Mouse (Mus musculus) spleen, postnatal 36 days (tissue): ENCODE measurements around the gene Olfr165.
"Not testable (repeated sequence)": the region's sequence is repeated elsewhere in the genome, so short reads cannot be mapped to it uniquely, and the experiment has no call there.

ENCODE experiments used
- DNase-seq, 2 experiments: peaks; one replicate each; pipeline ENCODE4 v3.0.0; 2022; ENCODE audit warnings: low spot score in 2 of 2, mixed read lengths in 1 of 2

The Olfr165 gene

DNA sequence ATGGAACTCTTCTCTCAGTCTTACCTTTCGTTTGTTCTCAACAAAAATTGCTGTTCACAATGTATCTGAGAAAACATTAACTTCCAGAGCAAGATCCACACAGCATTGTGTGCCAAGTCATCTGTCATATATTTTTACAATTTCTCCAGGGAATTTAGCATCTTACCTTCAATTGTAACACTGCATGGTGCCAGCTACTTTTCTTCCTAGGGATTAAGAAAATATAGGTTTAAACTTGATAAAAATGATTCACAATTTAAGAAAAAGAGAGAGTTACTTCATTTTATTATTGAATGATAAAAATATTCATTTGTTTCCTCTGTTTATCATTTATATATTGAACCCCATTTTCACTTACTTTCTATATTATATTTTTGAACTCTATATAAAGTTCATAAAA, at the start of gene Olfr165:
Gene Olfr165, minus strand, starts transcription at position 101 of the 400 bp plus-strand sequence.
- no peak for DNase-seq

DNA sequence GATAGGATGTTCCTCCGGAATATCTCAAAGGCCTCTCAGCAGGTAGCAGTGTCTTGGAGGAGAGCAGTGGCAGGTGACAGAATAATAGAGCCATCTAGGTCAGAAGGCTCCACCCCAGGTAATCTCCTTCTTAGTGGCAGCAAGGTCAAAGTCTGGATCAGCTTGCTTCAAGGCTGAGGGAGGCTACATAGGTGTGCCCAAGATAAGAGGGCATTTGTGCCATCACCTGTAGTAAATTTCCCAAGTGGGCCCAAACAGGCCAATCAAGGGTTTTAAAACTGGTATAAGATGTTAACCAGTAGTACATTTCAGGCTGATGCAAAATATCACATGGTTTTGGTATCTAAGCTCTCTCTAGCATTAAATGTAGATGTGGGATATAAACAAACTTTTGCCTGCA, 41.4 kb upstream of the Olfr165 start:
- DNase-seq: no peak

DNA sequence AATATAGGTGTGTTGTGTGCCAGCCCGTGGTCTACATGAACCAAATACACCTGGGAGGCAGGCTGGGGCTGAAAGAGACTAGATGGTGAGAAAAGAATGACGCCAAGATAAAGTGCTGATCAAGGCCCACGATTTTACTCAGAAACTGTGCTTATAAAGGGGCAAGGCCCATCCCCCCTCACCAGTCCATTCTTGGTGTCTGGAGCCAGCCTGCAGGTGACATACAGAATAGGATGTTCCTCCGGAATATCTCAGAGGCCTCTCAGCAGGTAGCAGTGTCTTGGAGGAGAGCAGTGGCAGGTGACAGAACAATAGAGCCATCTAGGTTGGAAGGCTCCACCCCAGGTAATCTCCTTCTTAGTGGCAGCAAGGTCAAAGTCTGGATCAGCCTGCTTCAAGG, 35.8 kb upstream of the Olfr165 start:
- not testable (repeated sequence) for DNase-seq

DNA sequence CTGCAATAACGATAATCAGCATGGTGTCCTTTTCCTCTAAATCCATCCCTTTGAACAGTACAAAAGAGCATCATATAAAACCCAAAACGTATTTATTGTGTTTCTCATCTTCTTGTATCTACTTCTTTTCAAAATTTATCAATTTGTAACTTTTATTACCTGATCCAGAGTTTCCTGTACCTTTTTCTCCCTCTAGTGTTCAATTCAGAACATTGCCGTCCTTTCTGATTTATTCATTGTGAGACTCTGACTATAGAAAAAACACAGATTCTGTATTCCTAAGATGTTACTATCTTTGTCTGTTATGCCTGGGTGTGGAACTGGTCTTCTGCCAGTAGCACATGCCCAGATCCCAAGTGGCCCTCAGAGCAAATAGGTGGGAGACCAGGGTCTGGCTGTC, 35.0 kb downstream of the Olfr165 start:
- DNase-seq: no peak
